Mouse (Mus musculus) G1E (cell line): Measurements from ENCODE around the gene Stat5b. TPM values are rescaled to one million over a fixed set of nuclear protein-coding genes. Genes with fewer than 3 reads are reported as not detected.
A peak's percentile ranks its signal among the peaks of the same experiment; 100 is the strongest.

Experiments
- ATAC-seq: 2 replicates; pipeline ENCODE4 v1.8.0; 2016; ENCODE audit warnings: mild to moderate bottlenecking; ENCODE audit not compliant: insufficient number of reproducible peaks, poor library complexity, low FRiP score, severe bottlenecking; ENCODE audit errors: extremely low read depth
- DNase-seq: peaks from one replicate; pipeline ENCODE4 v3.0.0; 2012; ENCODE audit warnings: low spot score
- H3K27me3 ChIP-seq: 2 replicates; pipeline ENCODE4 v1.6.1; 2012; ENCODE audit warnings: mild to moderate bottlenecking, low read length, inconsistent platforms; ENCODE audit not compliant: insufficient read depth
- H3K36me3 ChIP-seq: replicated peaks from 2 replicates; pipeline ENCODE3; 2012; ENCODE audit warnings: mild to moderate bottlenecking, inconsistent platforms
- H3K4me1 ChIP-seq: 2 replicates; pipeline ENCODE4 v1.6.1; 2012; ENCODE audit warnings: low read depth, low read length, inconsistent platforms, mixed read lengths; ENCODE audit not compliant: insufficient read depth
- H3K4me3 ChIP-seq: 2 replicates; pipeline ENCODE4 v1.5.1; 2012; ENCODE audit warnings: low read depth, mild to moderate bottlenecking, inconsistent platforms, low read length, moderate library complexity, mixed read lengths
- H3K9me3 ChIP-seq: replicated peaks from 2 replicates; pipeline ENCODE4 v1.6.1; 2012; ENCODE audit warnings: inconsistent platforms
- CTCF ChIP-seq: IDR thresholded peaks from 2 replicates; pipeline ENCODE4 v1.5.1; 2012; ENCODE audit warnings: low read depth, low read length, inconsistent platforms, mixed read lengths
- GATA1 ChIP-seq: IDR thresholded peaks from 2 replicates; pipeline ENCODE4 v1.6.1; 2012; ENCODE audit warnings: borderline replicate concordance, low read length, inconsistent platforms, mixed read lengths
- GATA2 ChIP-seq: IDR thresholded peaks from 2 replicates; pipeline ENCODE4 v1.6.1; 2012; ENCODE audit warnings: low read depth, low read length, inconsistent platforms, borderline replicate concordance
- POLR2AphosphoS5 ChIP-seq: IDR thresholded peaks from 2 replicates; pipeline ENCODE4 v1.6.1; 2012; ENCODE audit warnings: low read depth, low read length, inconsistent platforms; ENCODE audit not compliant: insufficient replicate concordance
- TAL1 ChIP-seq: conservative IDR thresholded peaks from 2 replicates; pipeline ENCODE4 v1.6.1; 2012; ENCODE audit warnings: low read depth, low read length, inconsistent platforms, mixed read lengths
- polyA plus RNA-seq: library from polyadenylated mRNA; stranded (reverse); fragments of >175 nt; gene quantifications from 2 replicates; pipeline ENCODE4 v1.2.3, GENCODE M21; 2012
- total RNA-seq, 2 experiments: library from RNA; stranded (forward) in 1 of 2; stranded (reverse) in 1 of 2; fragments of 200-1000 nt in 1 of 2; fragments of >200 nt in 1 of 2; fragmentation: Nextera tagmentation in 1 of 2; gene quantifications; 2 replicates each; pipeline ENCODE4 v1.2.3; 2014 to 2017

The Stat5b gene
- total and polyA plus RNA-seq, 3 experiments, result 55.9 to 93.0 (median 73.5) TPM

GRCm38 (mm10) chr11:100838894-100839293, 11.6 kb downstream of the Stat5b start:
- TF ChIP-seq GATA2 (no peak), POLR2AphosphoS5 (no peak), TAL1 (no peak), CTCF (no peak)
- Histone ChIP-seq H3K4me1 (peaks cover 40% of the 10 kb centered on the region), H3K4me3 (no peak overlapping the region), H3K36me3 (peaks cover 56% of the 10 kb centered on the region), H3K9me3 (peaks cover 7% of the 10 kb centered on the region), H3K27me3 (no peaks in the 10 kb centered on the region)
- DNase-seq (no peak), ATAC-seq (no peak)

DNA sequence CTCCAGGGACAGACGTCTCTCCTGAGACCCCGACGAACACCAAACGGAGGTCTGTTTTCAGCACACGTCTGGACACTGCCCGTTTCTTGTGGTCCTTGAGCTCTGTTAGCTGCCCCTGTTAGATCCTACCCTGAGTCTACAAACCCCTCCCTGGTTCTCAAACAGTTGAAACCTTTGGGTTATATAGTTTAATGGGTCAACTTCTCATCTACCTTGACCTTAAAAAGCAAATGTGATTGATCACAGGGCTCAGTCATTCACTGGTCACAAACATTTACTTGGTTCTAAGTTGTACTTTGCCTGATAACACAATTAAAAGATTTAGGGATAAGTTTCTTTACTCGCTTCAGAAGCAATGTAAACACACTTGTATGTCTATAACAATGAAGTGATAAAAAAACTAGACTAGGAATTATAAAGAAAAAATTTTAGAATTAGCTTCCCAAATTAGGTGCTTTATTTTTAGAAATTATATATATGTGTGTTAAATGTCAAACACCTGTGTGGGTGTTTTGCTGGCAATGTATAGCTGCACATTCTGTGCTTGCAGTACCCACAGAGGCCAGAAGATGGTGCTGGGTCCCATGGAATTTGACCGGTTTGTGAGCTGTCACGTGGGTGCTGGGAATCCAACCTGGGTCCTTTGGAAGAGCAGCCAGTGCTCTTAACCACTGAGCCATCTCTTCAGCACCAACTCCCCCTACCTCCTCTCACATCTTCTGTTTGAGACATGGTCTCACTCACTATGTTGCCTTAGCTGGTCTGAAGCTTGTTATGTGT, 13.4 kb downstream of the Stat5b start:
- TF ChIP-seq POLR2AphosphoS5, result no peak
- no peak for TF ChIP-seq TAL1
- TF ChIP-seq GATA1, result no peak
- TF ChIP-seq GATA2, result no peak
- no peak for TF ChIP-seq CTCF
- Histone ChIP-seq H3K4me1 (peaks cover 40% of the 10 kb centered on the region), H3K4me3 (no peak overlapping the region), H3K27me3 (no peaks in the 10 kb centered on the region), H3K9me3 (peaks cover 7% of the 10 kb centered on the region), H3K36me3 (peaks cover 60% of the 10 kb centered on the region)
- no peak for DNase-seq
- no peak for ATAC-seq

- ATAC-seq (no peak), DNase-seq (no peak)
- Histone ChIP-seq H3K9me3 (peaks cover 4% of the 10 kb centered on the region), H3K27me3 (no peaks in the 10 kb centered on the region), H3K4me1 (peaks cover 42% of the 10 kb centered on the region), H3K36me3 (peaks cover 74% of the 10 kb centered on the region), H3K4me3 (no peak overlapping the region)
- TF ChIP-seq GATA2 (no peak), CTCF (no peak)
These were observed 17.1 kb downstream of the Stat5b start for GRCm38 (mm10) chr11:100833466-100833865.

DNA sequence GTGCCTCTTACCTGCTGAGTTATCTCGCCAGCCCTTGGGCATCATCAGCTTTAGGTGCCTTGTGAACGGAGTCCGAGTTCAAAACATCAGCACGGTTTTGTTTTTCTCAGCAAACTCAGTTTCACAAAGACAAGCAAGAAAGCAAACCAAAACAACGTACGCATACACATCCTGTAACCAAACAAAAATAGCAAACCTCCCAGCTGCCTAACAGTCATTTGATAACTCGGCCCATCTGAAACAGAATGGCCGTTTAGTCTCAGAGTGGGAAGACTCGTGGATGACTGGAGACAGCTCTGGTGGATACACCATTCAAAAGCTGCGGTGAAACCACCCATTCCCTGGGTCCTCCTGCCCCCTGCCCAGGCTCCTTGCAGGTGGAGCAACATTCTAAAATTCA, 19.1 kb downstream of the Stat5b start:
- TF ChIP-seq GATA1, result no peak
- TF ChIP-seq CTCF, result no peak
- TF ChIP-seq POLR2AphosphoS5, result no peak
- TF ChIP-seq TAL1, result no peak
- TF ChIP-seq GATA2, result no peak
- H3K27me3 ChIP-seq, result no peaks in the 10 kb centered on the region
- peaks cover 80% of the 10 kb centered on the region for H3K36me3 ChIP-seq
- no peaks in the 10 kb centered on the region for H3K9me3 ChIP-seq
- peaks cover 56% of the 10 kb centered on the region for H3K4me1 ChIP-seq
- H3K4me3 ChIP-seq, result no peak overlapping the region
- DNase-seq (no peak), ATAC-seq (no peak)

- peaks cover 71% of the 10 kb centered on the region for H3K4me1 ChIP-seq
- no peak for ATAC-seq
These were observed 20.8 kb downstream of the Stat5b start for GRCm38 (mm10) chr11:100829691-100830090.

GRCm38 (mm10) chr11:100828676-100829151, 21.8 kb downstream of the Stat5b start:
- H3K9me3 ChIP-seq, result no peaks in the 10 kb centered on the region
- no peaks in the 10 kb centered on the region for H3K27me3 ChIP-seq
- H3K4me1 ChIP-seq, result peaks cover 79% of the 10 kb centered on the region
- DNase-seq (no peak), ATAC-seq (peak; percentile 58)
- peaks cover 85% of the 10 kb centered on the region for H3K36me3 ChIP-seq
- TF ChIP-seq GATA2 (no peak), CTCF (no peak), GATA1 (no peak), TAL1 (no peak)
- peak overlapping the region; percentile 33; the same call in 1 of the 2 replicates for H3K4me3 ChIP-seq

More at GRCm38 (mm10) chr11:100829691-100830090, 20.8 kb downstream of the Stat5b start:
- peaks cover 88% of the 10 kb centered on the region for H3K36me3 ChIP-seq
- no peak for DNase-seq
- no peaks in the 10 kb centered on the region for H3K27me3 ChIP-seq
- no peak overlapping the region for H3K4me3 ChIP-seq
- H3K9me3 ChIP-seq, result no peaks in the 10 kb centered on the region
- TF ChIP-seq GATA2 (no peak), GATA1 (no peak), TAL1 (no peak), POLR2AphosphoS5 (no peak), CTCF (no peak)
